8 mouse cellular contexts compared by ENCODE assay signal in genomic region chr4:97774446-97774950, GRCm38 (mm10). TPM values are rescaled to one million over a fixed set of nuclear protein-coding genes. Genes with fewer than 3 reads are reported as not detected.
A peak's percentile ranks its signal among the peaks of the same experiment; 100 is the strongest.
DNase-seq lines count a peak whose midpoint lies in the region; ATAC-seq and TF ChIP-seq lines count a peak whose summit lies in the region.

No protein-coding gene starts in this region.

- H3K9me3 ChIP-seq in heart, embryonic 12.5 days (replicated peaks), result no peaks in the 10 kb centered on the region
- no peaks in the 10 kb centered on the region for H3K9me3 ChIP-seq in hindbrain, embryonic 11.5 days (ENCODE audit: control insufficient read depth, low read length)
- no peaks in the 10 kb centered on the region for H3K9me3 ChIP-seq in midbrain, embryonic 11.5 days (ENCODE audit: control insufficient read depth, low read length)

- no peaks in the 10 kb centered on the region for H3K27me3 ChIP-seq in heart, embryonic 12.5 days (replicated peaks)
- H3K27me3 ChIP-seq in hindbrain, embryonic 11.5 days (ENCODE audit: control insufficient read depth, insufficient read depth, low read length), result peaks cover 13% of the 10 kb centered on the region; the same call in 1 of the 2 replicates
- H3K27me3 ChIP-seq in midbrain, embryonic 11.5 days (ENCODE audit: control insufficient read depth, insufficient read depth, low read length), result peaks cover 44% of the 10 kb centered on the region

- H3K27ac ChIP-seq in heart, embryonic 12.5 days (ENCODE audit: poor library complexity, severe bottlenecking), result peak overlapping the region; percentile 92
- H3K27ac ChIP-seq in hindbrain, embryonic 11.5 days (ENCODE audit: low read depth, low read length), result peak overlapping the region; percentile 45; the same call in 1 of the 2 replicates
- no peak overlapping the region for H3K27ac ChIP-seq in midbrain, embryonic 11.5 days (ENCODE audit: low read depth, low read length)

- TF ChIP-seq CTCF in brain, embryonic 14.5 days (IDR thresholded peaks at IDR 0.05; ENCODE audit: borderline replicate concordance, extremely low read depth, insufficient read depth, insufficient read length), result no peak

- H3K4me1 ChIP-seq in heart, embryonic 12.5 days (replicated peaks), result peaks cover 15% of the 10 kb centered on the region
- no peaks in the 10 kb centered on the region; the same call in 1 of the 2 replicates for H3K4me1 ChIP-seq in hindbrain, embryonic 11.5 days (replicated peaks; ENCODE audit: control insufficient read depth, insufficient read depth, low read length)
- peaks cover 12% of the 10 kb centered on the region for H3K4me1 ChIP-seq in midbrain, embryonic 11.5 days (ENCODE audit: control insufficient read depth, insufficient read depth, low read length)

- 26% methylated on average over 4 of the region's 4 CpGs for WGBS in heart, embryonic 12.5 days
- 19% methylated on average over 4 of the region's 4 CpGs for WGBS in hindbrain, embryonic 11.5 days
- WGBS in midbrain, embryonic 11.5 days, result 13% methylated on average over 4 of the region's 4 CpGs

- no peak for DNase-seq in heart, postnatal 25 days (ENCODE audit: low spot score)
- DNase-seq in brain, embryonic 14.5 days (ENCODE audit: low read depth), result peak; percentile 70
- no peak for DNase-seq in hindbrain, embryonic 11.5 days (ENCODE audit: low spot score)
- DNase-seq in midbrain, embryonic 11.5 days (ENCODE audit: low spot score, missing footprints), result peak; percentile 91
- no peak for DNase-seq in frontal cortex, postnatal 36 days (ENCODE audit: low spot score in 2 of 2)
- DNase-seq in adrenal gland, adult 8-10 months, result no peak

- peak overlapping the region; percentile 44; the same call in 1 of the 2 replicates for H3K4me3 ChIP-seq in heart, embryonic 12.5 days
- H3K4me3 ChIP-seq in hindbrain, embryonic 11.5 days (ENCODE audit: low read depth, low read length), result no peak overlapping the region
- no peak overlapping the region for H3K4me3 ChIP-seq in midbrain, embryonic 11.5 days (ENCODE audit: low read depth, low read length)

- no peak for TF ChIP-seq POLR2A in brain, embryonic 14.5 days (IDR thresholded peaks at IDR 0.05; ENCODE audit: borderline replicate concordance, extremely low read depth, insufficient read depth, insufficient read length, poor library complexity, severe bottlenecking)

- intact Hi-C loops in heart, postnatal 25 days (cut with DNase I), result loop anchor here (2.0 to 5.0 kb wide), 2 partner anchors 94 to 548 kb away; no protein-coding TSS in a partner anchor

- ATAC-seq in heart, embryonic 12.5 days (ENCODE audit: insufficient number of reproducible peaks, low FRiP score), result no peak
- no peak for ATAC-seq in hindbrain, embryonic 11.5 days (ENCODE audit: low FRiP score)
- no peak for ATAC-seq in midbrain, embryonic 11.5 days (ENCODE audit: low FRiP score)
- no peak for ATAC-seq in frontal cortex, adult (ENCODE audit: low TSS enrichment)

- peak overlapping the region; percentile 85 for H3K4me2 ChIP-seq in heart, embryonic 12.5 days
- H3K4me2 ChIP-seq in hindbrain, embryonic 11.5 days (replicated peaks; ENCODE audit: low read depth, low read length), result peak overlapping the region; percentile 33; the same call in 1 of the 2 replicates
- H3K4me2 ChIP-seq in midbrain, embryonic 11.5 days, result peak overlapping the region; percentile 40; the same call in 1 of the 2 replicates

- peak overlapping the region; percentile 57 for H3K9ac ChIP-seq in heart, embryonic 12.5 days
- H3K9ac ChIP-seq in hindbrain, embryonic 11.5 days (ENCODE audit: low read depth, low read length), result peak overlapping the region; percentile 27; the same call in 1 of the 2 replicates
- peak overlapping the region; percentile 22; the same call in 1 of the 2 replicates for H3K9ac ChIP-seq in midbrain, embryonic 11.5 days (ENCODE audit: low read length)

- H3K36me3 ChIP-seq in heart, embryonic 12.5 days, result no peaks in the 10 kb centered on the region
- H3K36me3 ChIP-seq in hindbrain, embryonic 11.5 days (ENCODE audit: control insufficient read depth, insufficient read depth, low read length), result no peaks in the 10 kb centered on the region
- no peaks in the 10 kb centered on the region for H3K36me3 ChIP-seq in midbrain, embryonic 11.5 days (ENCODE audit: control insufficient read depth, insufficient read depth, low read length)

RNA-seq across cellular contexts. Expression of gene Nfia, which starts 2.0 kb away (rescaled TPM):
- 37.5 and 42.0 TPM in 2 replicates for polyA plus RNA-seq in heart, embryonic 12.5 days (2016; fragmentation: Nextera tagmentation; extraction: Ambion mirVana)
- total RNA-seq in heart, postnatal 25 days (2021), result 100 to 1,000 TPM; 134 to 149 TPM
- polyA plus RNA-seq in brain, embryonic 14.5 days (2012; rRNA removed), result 54.5 and 56.0 TPM in 2 replicates
- 29.8 and 45.6 TPM in 2 replicates for polyA plus RNA-seq in hindbrain, embryonic 11.5 days (2014; fragmentation: Nextera tagmentation; extraction: Ambion mirVana)
- 14.1 and 15.8 TPM in 2 replicates for polyA plus RNA-seq in midbrain, embryonic 11.5 days (2014; fragmentation: Nextera tagmentation; extraction: Ambion mirVana)
- 100 to 1,000 TPM; 117 to 145 (median 127) TPM for total RNA-seq in adrenal gland, adult 8-10 months (2022)

RNA-seq across cellular contexts. Expression of gene E130114P18Rik, which starts 3.4 kb away (rescaled TPM):
- polyA plus RNA-seq in heart, embryonic 12.5 days (2016; fragmentation: Nextera tagmentation; extraction: Ambion mirVana), result 0.50 and 0.74 TPM in 2 replicates
- not detected for total RNA-seq in heart, postnatal 25 days (2021)
- polyA plus RNA-seq in brain, embryonic 14.5 days (2012; rRNA removed), result 19.7 and 31.1 TPM in 2 replicates
- 28.5 and 36.5 TPM in 2 replicates for polyA plus RNA-seq in hindbrain, embryonic 11.5 days (2014; fragmentation: Nextera tagmentation; extraction: Ambion mirVana)
- 6.5 and 7.7 TPM in 2 replicates for polyA plus RNA-seq in midbrain, embryonic 11.5 days (2014; fragmentation: Nextera tagmentation; extraction: Ambion mirVana)
- total RNA-seq in adrenal gland, adult 8-10 months (2022), result under 1 TPM in 3 of 4 experiments, not detected in 1; 0.28 to 0.73 (median 0.59) TPM

Comparison
In these comparisons a context has a peak if more than half of its experiments do, and no peak if none do; other contexts are left out.
1. H3K4me2 ChIP-seq: peak in every context shown above with its lines; median percentile 85 in heart, embryonic 12.5 days; 40 in midbrain, embryonic 11.5 days; 33 in hindbrain, embryonic 11.5 days.
2. DNase-seq: peak in brain, embryonic 14.5 days (single experiment) and midbrain, embryonic 11.5 days (single experiment); none in heart, postnatal 25 days (single experiment), hindbrain, embryonic 11.5 days (single experiment), frontal cortex, postnatal 36 days (0 of 2) and adrenal gland, adult 8-10 months (single experiment).
3. Peak in every context shown above with its lines, with median percentiles within 50 percentile points of each other: H3K9ac ChIP-seq.